In the genomic region with DNA sequence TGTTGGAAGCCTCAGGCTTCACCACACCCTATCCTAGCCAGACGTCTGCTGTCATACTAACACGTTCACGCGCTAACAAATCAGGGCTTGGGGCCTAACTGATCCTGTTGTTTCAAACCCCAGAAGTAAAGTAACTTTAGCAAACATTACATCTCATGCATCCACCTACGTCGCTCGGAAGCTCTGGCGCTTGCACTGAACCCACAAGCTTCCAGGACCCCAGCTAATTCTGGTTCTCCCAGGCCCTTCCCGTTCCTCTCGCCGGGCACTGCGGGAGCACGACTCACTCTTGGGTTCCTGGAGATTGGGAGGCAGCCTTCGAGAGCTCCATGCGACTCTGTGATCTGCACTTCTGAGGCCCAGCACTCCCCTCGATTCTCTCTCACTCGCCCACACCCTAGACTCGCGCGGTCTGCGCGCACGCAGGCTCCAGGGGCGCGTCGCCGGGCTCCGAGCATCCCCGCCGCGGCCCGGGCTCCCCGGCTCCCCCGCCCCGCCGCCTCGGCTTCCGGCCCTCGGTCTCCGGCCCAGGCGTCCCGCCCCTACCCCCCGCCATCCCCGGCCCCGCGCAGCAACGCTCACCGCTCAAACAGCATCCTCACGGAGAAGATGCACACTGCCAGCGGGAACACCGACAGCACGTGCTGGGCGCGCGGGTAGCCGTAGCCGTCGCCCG, we compare ENCODE assay signal across 8 mouse cellular contexts. TPM values are rescaled to one million over a fixed set of nuclear protein-coding genes. Genes with fewer than 3 reads are reported as not detected.
DNase-seq lines count a peak whose midpoint lies in the region; ATAC-seq and TF ChIP-seq lines count a peak whose summit lies in the region.

No protein-coding gene starts in this region.

- no peak for TF ChIP-seq POLR2A in kidney, adult 2 months (IDR thresholded peaks at IDR 0.05; ENCODE audit: low read depth, low read length)

- H3K9me3 ChIP-seq in stomach, embryonic 16.5 days (replicated peaks; ENCODE audit: control insufficient read depth, low read length): no peaks in the 10 kb centered on the region

- H3K4me2 ChIP-seq in stomach, embryonic 16.5 days (ENCODE audit: low read depth, low read length): peak overlapping the region; percentile 80

- TF ChIP-seq CTCF in kidney, adult 2 months (conservative IDR thresholded peaks at IDR 0.05; ENCODE audit: insufficient read depth, insufficient read length, low read depth, low read length): no peak

- peak overlapping the region; percentile 69 for H3K27ac ChIP-seq in kidney, adult 2 months (ENCODE audit: insufficient read depth, low read depth, low read length)
- peak overlapping the region; percentile 62 for H3K27ac ChIP-seq in macrophage
- peak overlapping the region; percentile 95 for H3K27ac ChIP-seq in stomach, embryonic 16.5 days (ENCODE audit: low read length)

- peak overlapping the region; percentile 92 for H3K4me3 ChIP-seq in kidney, adult 2 months (ENCODE audit: insufficient read depth, low read depth, low read length)
- H3K4me3 ChIP-seq in macrophage (ENCODE audit: inconsistent target): peak overlapping the region; percentile 67
- H3K4me3 ChIP-seq in stomach, embryonic 16.5 days (replicated peaks; ENCODE audit: low read length): peak overlapping the region; percentile 86

- no peaks in the 10 kb centered on the region for H3K27me3 ChIP-seq in kidney, adult 2 months (replicated peaks; ENCODE audit: control insufficient read depth, insufficient read depth, low read length)
- H3K27me3 ChIP-seq in stomach, embryonic 16.5 days (ENCODE audit: control insufficient read depth, insufficient read depth, low read length): no peaks in the 10 kb centered on the region

- peaks cover 2% of the 10 kb centered on the region; the same call in 1 of the 2 replicates for H3K4me1 ChIP-seq in kidney, adult 2 months (ENCODE audit: control insufficient read depth, insufficient read depth, low read length)
- peaks cover 6% of the 10 kb centered on the region for H3K4me1 ChIP-seq in stomach, embryonic 16.5 days (ENCODE audit: control insufficient read depth, insufficient read depth, low read length)

- ATAC-seq in CD4-positive, CD25-positive, alpha-beta regulatory T cell, adult 4 months: peak; percentile 35
- peak; percentile 55 for ATAC-seq in stomach, embryonic 16.5 days (ENCODE audit: insufficient read depth, low FRiP score)

- under 1% methylated on average over 59 of the region's 59 CpGs for WGBS in kidney, adult 2 months
- under 1% methylated on average over 55 of the region's 59 CpGs for WGBS in large intestine, adult 2 months
- under 1% methylated on average over 51 of the region's 59 CpGs for WGBS in macrophage (ENCODE audit: missing documents)
- WGBS in stomach, embryonic 16.5 days: under 1% methylated on average over 59 of the region's 59 CpGs

- peaks cover 44% of the 10 kb centered on the region for H3K79me2 ChIP-seq in macrophage (ENCODE audit: inconsistent target)

- H3K9ac ChIP-seq in stomach, embryonic 16.5 days (ENCODE audit: low read length): peak overlapping the region; percentile 93

- peak; percentile 30 for DNase-seq in kidney, adult 2 months
- no peak for DNase-seq in kidney, adult 9 months
- DNase-seq in cerebellum, adult 11 months: peak; percentile 23
- peak; percentile 22 to 37 for DNase-seq in frontal cortex, postnatal 25 days (ENCODE audit: low spot score in 2 of 2)
- peak; percentile 16 for DNase-seq in large intestine, adult 2 months (ENCODE audit: low read depth, low spot score)

- no peaks in the 10 kb centered on the region for H3K36me3 ChIP-seq in kidney, adult 2 months (ENCODE audit: control insufficient read depth, insufficient read depth, low read length)
- no peaks in the 10 kb centered on the region for H3K36me3 ChIP-seq in macrophage (ENCODE audit: inconsistent target)
- no peaks in the 10 kb centered on the region for H3K36me3 ChIP-seq in stomach, embryonic 16.5 days (ENCODE audit: control insufficient read depth, insufficient read depth, low read length)

RNA-seq across cellular contexts. Expression of a gene that starts 0.9 kb away (rescaled TPM):
- polyA plus RNA-seq in kidney, adult 2 months (2012; rRNA removed): 28.7 and 31.8 TPM in 2 replicates
- 10 to 100 TPM; 54.4 to 64.6 TPM for polyA plus RNA-seq in CD4-positive, CD25-positive, alpha-beta regulatory T cell, adult 4 months (2017; shearing (Covaris generic))
- polyA plus RNA-seq in large intestine, adult 2 months (2012; rRNA removed): 13.9 and 15.6 TPM in 2 replicates
- 10 to 100 TPM; 11.1 to 77.2 (median 45.3) TPM for total RNA-seq in macrophage (2018; cell fraction: chromatin; rRNA removed)
- total RNA-seq in macrophage (2018; cell fraction: cytosol; rRNA removed): 10 to 100 TPM; 20.4 to 46.7 (median 31.2) TPM
- 10 to 100 TPM; 12.9 to 83.5 (median 40.7) TPM for total RNA-seq in macrophage (2018; cell fraction: nucleus; rRNA removed)
- polyA plus RNA-seq in macrophage (2018): 30.6 to 52.5 TPM (median 40.5 TPM) in 3 replicates
- 58.7 and 62.1 TPM in 2 replicates for polyA plus RNA-seq in stomach, embryonic 16.5 days (2015; fragmentation: Nextera tagmentation; extraction: Ambion mirVana)

RNA-seq across cellular contexts. Expression of a gene that starts 46.3 kb away (rescaled TPM):
- polyA plus RNA-seq in kidney, adult 2 months (2012; rRNA removed): 263 and 269 TPM in 2 replicates
- 100 to 1,000 TPM; 139 to 168 TPM for polyA plus RNA-seq in CD4-positive, CD25-positive, alpha-beta regulatory T cell, adult 4 months (2017; shearing (Covaris generic))
- 246 and 278 TPM in 2 replicates for polyA plus RNA-seq in large intestine, adult 2 months (2012; rRNA removed)
- total RNA-seq in macrophage (2018; cell fraction: chromatin; rRNA removed): 10 to 100 TPM in 15 of 26 experiments, 1 to 10 TPM in 11; 2.7 to 27.5 (median 11.6) TPM
- total RNA-seq in macrophage (2018; cell fraction: cytosol; rRNA removed): 100 to 1,000 TPM in 1 of 26 experiments, 10 to 100 TPM in 25; 64.4 to 103 (median 83.6) TPM
- total RNA-seq in macrophage (2018; cell fraction: nucleus; rRNA removed): 10 to 100 TPM in 25 of 26 experiments, 1 to 10 TPM in 1; 6.7 to 53.7 (median 28.3) TPM
- 18.4 to 95.0 TPM (median 69.0 TPM) in 3 replicates for polyA plus RNA-seq in macrophage (2018)
- polyA plus RNA-seq in stomach, embryonic 16.5 days (2015; fragmentation: Nextera tagmentation; extraction: Ambion mirVana): 171 and 173 TPM in 2 replicates

RNA-seq across cellular contexts. Expression of a gene that starts 54.4 kb away (rescaled TPM):
- 427 and 506 TPM in 2 replicates for polyA plus RNA-seq in kidney, adult 2 months (2012; rRNA removed)
- under 1 TPM in 1 of 2 experiments, not detected in 1; 0.41 TPM for polyA plus RNA-seq in CD4-positive, CD25-positive, alpha-beta regulatory T cell, adult 4 months (2017; shearing (Covaris generic))
- 116 and 180 TPM in 2 replicates for polyA plus RNA-seq in large intestine, adult 2 months (2012; rRNA removed)
- 1 to 10 TPM in 4 of 26 experiments, under 1 TPM in 16, not detected in 6; 0.31 to 1.8 (median 0.71) TPM for total RNA-seq in macrophage (2018; cell fraction: chromatin; rRNA removed)
- 1 to 10 TPM in 2 of 26 experiments, under 1 TPM in 24; 0.14 to 1.3 (median 0.45) TPM for total RNA-seq in macrophage (2018; cell fraction: cytosol; rRNA removed)
- total RNA-seq in macrophage (2018; cell fraction: nucleus; rRNA removed): 1 to 10 TPM in 6 of 26 experiments, under 1 TPM in 18, not detected in 2; 0.20 to 2.4 (median 0.64) TPM
- polyA plus RNA-seq in macrophage (2018): 1.3 to 1.9 TPM (median 1.5 TPM) in 3 replicates
- polyA plus RNA-seq in stomach, embryonic 16.5 days (2015; fragmentation: Nextera tagmentation; extraction: Ambion mirVana): 7.4 and 9.2 TPM in 2 replicates

Comparison
In these comparisons a context has a peak if more than half of its experiments do, and no peak if none do; other contexts are left out.
1. RNA of a gene that starts 54.4 kb away (polyA plus RNA-seq): 427 to 506 TPM in kidney, adult 2 months and 116 to 180 TPM in large intestine, adult 2 months; 7.4 to 9.2 TPM in stomach, embryonic 16.5 days, 1.3 to 1.9 TPM in macrophage and 0.41 TPM in CD4-positive, CD25-positive, alpha-beta regulatory T cell, adult 4 months; every median in the first group is over 10 times any median in the second.
2. Peak in every context shown above with its lines, with median percentiles within 50 percentile points of each other: H3K27ac ChIP-seq and H3K4me3 ChIP-seq.